Mouse (Mus musculus): ENCODE measurements around the gene Gm11634.
"Not testable (repeated sequence)": the region's sequence is repeated elsewhere in the genome, so short reads cannot be mapped to it uniquely, and the experiment has no call there.

DNA sequence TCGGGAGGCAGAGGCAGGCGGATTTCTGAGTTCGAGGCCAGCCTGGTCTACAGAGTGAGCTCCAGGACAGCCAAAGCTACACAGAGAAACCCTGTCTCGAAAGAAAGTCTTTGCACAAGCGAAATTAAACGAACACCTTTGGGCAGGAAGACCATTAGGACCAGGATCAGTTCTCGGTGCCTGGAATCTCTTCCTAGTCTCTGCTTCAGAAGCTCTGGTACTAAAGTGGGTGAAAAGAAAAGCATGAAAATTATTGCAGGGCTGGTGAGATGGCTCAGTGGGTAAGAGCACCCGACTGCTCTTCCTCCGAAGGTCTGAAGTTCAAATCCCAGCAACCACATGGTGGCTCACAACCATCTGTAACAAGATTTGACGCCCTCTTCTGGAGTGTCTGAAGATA lies 48.0 kb upstream of the Gm11634 start:
- not testable (repeated sequence) for TF ChIP-seq MEF2A (IDR thresholded peaks at IDR 0.05; ENCODE audit: borderline replicate concordance, low read depth, low read length); ZKSCAN1 (IDR thresholded peaks at IDR 0.05; ENCODE audit: borderline replicate concordance, low read depth, low read length); CTCF (conservative IDR thresholded peaks at IDR 0.05 in 1 of 2, IDR thresholded peaks at IDR 0.05 in 1 of 2; ENCODE audit: low read depth in 2 of 2, low read length in 2 of 2); MXI1 (IDR thresholded peaks at IDR 0.05; ENCODE audit: low read depth, low read length); ZNF384 (IDR thresholded peaks at IDR 0.05; ENCODE audit: low read depth, low read length); EP300 (IDR thresholded peaks at IDR 0.05; ENCODE audit: low read length); ZC3H11A (IDR thresholded peaks at IDR 0.05; ENCODE audit: low read depth, low read length); GABPA (IDR thresholded peaks at IDR 0.05; ENCODE audit: insufficient replicate concordance, low read depth, low read length); KAT2A (IDR thresholded peaks at IDR 0.05; ENCODE audit: insufficient replicate concordance, low read length); RAD21 (IDR thresholded peaks at IDR 0.05; ENCODE audit: low read depth, low read length); E2F4 (IDR thresholded peaks at IDR 0.05; ENCODE audit: insufficient replicate concordance, low read depth, low read length); MYC (IDR thresholded peaks at IDR 0.05; ENCODE audit: low read depth, low read length); TCF12 (IDR thresholded peaks at IDR 0.05; ENCODE audit: low read depth, low read length); POLR2A (IDR thresholded peaks at IDR 0.05; ENCODE audit: low read depth, low read length)
